Mouse (Mus musculus): ENCODE measurements around the gene Dab2.

The Dab2 gene

GRCm38 (mm10) chr15:6393624-6394023 lies 94.0 kb downstream of the Dab2 start:
- DNase-seq (ENCODE audit: low spot score): no peak

GRCm38 (mm10) chr15:6398211-6398610 lies 98.6 kb downstream of the Dab2 start:
- no peak for DNase-seq (ENCODE audit: low spot score)

- DNase-seq (ENCODE audit: low spot score): no peak
These were observed 99.3 kb downstream of the Dab2 start for GRCm38 (mm10) chr15:6398881-6399280.

GRCm38 (mm10) chr15:6400115-6400514 lies 100.5 kb downstream of the Dab2 start:
- no peak for DNase-seq (ENCODE audit: low spot score)

- no peak for DNase-seq (ENCODE audit: low spot score)
These were observed 102.8 kb downstream of the Dab2 start for GRCm38 (mm10) chr15:6402433-6402832.

GRCm38 (mm10) chr15:6404172-6404571 lies 104.6 kb downstream of the Dab2 start:
- DNase-seq (ENCODE audit: low spot score): no peak

- no peak for DNase-seq (ENCODE audit: low spot score)
These were observed 107.2 kb downstream of the Dab2 start for GRCm38 (mm10) chr15:6406771-6407170.

- DNase-seq (ENCODE audit: low spot score): no peak
These were observed 109.4 kb downstream of the Dab2 start for GRCm38 (mm10) chr15:6409031-6409430.

- no peak for DNase-seq (ENCODE audit: low spot score)
These were observed 110.6 kb downstream of the Dab2 start for GRCm38 (mm10) chr15:6410161-6410560.

GRCm38 (mm10) chr15:6411334-6411733 lies 111.7 kb downstream of the Dab2 start:
- DNase-seq (ENCODE audit: low spot score): no peak

GRCm38 (mm10) chr15:6415317-6415716 lies 115.7 kb downstream of the Dab2 start:
- no peak for DNase-seq (ENCODE audit: low spot score)

GRCm38 (mm10) chr15:6431777-6432176 lies 132.2 kb downstream of the Dab2 start:
- DNase-seq (ENCODE audit: low spot score): no peak

GRCm38 (mm10) chr15:6432411-6432810 lies 132.8 kb downstream of the Dab2 start:
- DNase-seq (ENCODE audit: low spot score): peak; percentile 47

- DNase-seq (ENCODE audit: low spot score): no peak
These were observed 135.7 kb downstream of the Dab2 start for GRCm38 (mm10) chr15:6435281-6435680.

GRCm38 (mm10) chr15:6435773-6436172 lies 136.2 kb downstream of the Dab2 start:
- peak; percentile 63 for DNase-seq (ENCODE audit: low spot score)

- DNase-seq (ENCODE audit: low spot score): no peak
These were observed 139.1 kb downstream of the Dab2 start for GRCm38 (mm10) chr15:6438685-6439084.

GRCm38 (mm10) chr15:6444452-6444851 lies 144.9 kb downstream of the Dab2 start:
- no peak for DNase-seq (ENCODE audit: low spot score)

GRCm38 (mm10) chr15:6445135-6445534 lies 145.5 kb downstream of the Dab2 start, which contains the start of gene C9:
Gene C9, plus strand, starts transcription at chr15:6445327.
- no peak for DNase-seq (ENCODE audit: low spot score)

- DNase-seq (ENCODE audit: low spot score): no peak
These were observed 146.6 kb downstream of the Dab2 start for GRCm38 (mm10) chr15:6446181-6446580.

GRCm38 (mm10) chr15:6448892-6449291 lies 149.3 kb downstream of the Dab2 start:
- no peak for DNase-seq (ENCODE audit: low spot score)

GRCm38 (mm10) chr15:6454461-6454860 lies 154.9 kb downstream of the Dab2 start:
- no peak for DNase-seq (ENCODE audit: low spot score)

GRCm38 (mm10) chr15:6461381-6461780 lies 161.8 kb downstream of the Dab2 start:
- DNase-seq (ENCODE audit: low spot score): no peak

GRCm38 (mm10) chr15:6463361-6463923 lies 163.9 kb downstream of the Dab2 start:
- DNase-seq (ENCODE audit: low spot score): no peak

- no peak for DNase-seq (ENCODE audit: low spot score)
These were observed 167.4 kb downstream of the Dab2 start for GRCm38 (mm10) chr15:6466995-6467394.

- no peak for DNase-seq (ENCODE audit: low spot score)
These were observed 169.3 kb downstream of the Dab2 start for GRCm38 (mm10) chr15:6468845-6469244.

All from testis, postnatal 10 days (tissue).